In the genomic region with DNA sequence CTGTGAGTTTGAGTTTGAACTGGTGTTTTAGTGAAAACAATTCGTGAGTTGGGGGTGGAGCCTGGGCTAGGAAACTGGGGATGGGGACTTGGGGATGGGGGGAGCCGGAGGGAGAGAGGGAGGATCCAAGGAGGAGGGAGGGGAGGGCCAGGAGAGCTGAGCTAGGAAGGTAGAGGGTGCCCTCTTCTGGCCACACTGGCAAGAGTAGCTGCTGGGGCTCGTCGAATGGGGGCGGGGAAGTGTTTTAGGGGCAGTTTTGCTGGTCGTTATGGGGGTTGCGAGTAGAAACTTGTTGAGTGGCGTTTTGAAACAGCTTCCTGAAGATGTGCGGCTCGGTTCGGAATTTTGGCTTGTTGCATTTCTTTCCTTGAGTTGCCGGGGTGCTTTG, we compare ENCODE assay signal across 8 mouse cellular contexts. TPM values are rescaled to one million over a fixed set of nuclear protein-coding genes. Genes with fewer than 3 reads are reported as not detected.
A peak's percentile ranks its signal among the peaks of the same experiment; 100 is the strongest.
DNase-seq lines count a peak whose midpoint lies in the region; ATAC-seq lines count a peak whose summit lies in the region.

No protein-coding gene starts in this region.

- H3K4me3 ChIP-seq in embryonic facial prominence, embryonic 12.5 days = peak overlapping the region; percentile 51
- H3K4me3 ChIP-seq in limb, embryonic 13.5 days = peak overlapping the region; percentile 65
- H3K4me3 ChIP-seq in midbrain, embryonic 15.5 days = peak overlapping the region; percentile 72

- no peaks in the 10 kb centered on the region for H3K9me3 ChIP-seq in embryonic facial prominence, embryonic 12.5 days
- no peaks in the 10 kb centered on the region for H3K9me3 ChIP-seq in limb, embryonic 13.5 days
- no peaks in the 10 kb centered on the region for H3K9me3 ChIP-seq in midbrain, embryonic 15.5 days

- 0 out of 2 replicates have a peak, but pooled peaks cover 5% of the 10 kb centered on the region for H3K27me3 ChIP-seq in embryonic facial prominence, embryonic 12.5 days
- peaks cover 27% of the 10 kb centered on the region for H3K27me3 ChIP-seq in limb, embryonic 13.5 days
- peaks cover 4% of the 10 kb centered on the region; the same call in 1 of the 2 replicates for H3K27me3 ChIP-seq in midbrain, embryonic 15.5 days (replicated peaks)

- H3K27ac ChIP-seq in embryonic facial prominence, embryonic 12.5 days = no peak overlapping the region
- no peak overlapping the region for H3K27ac ChIP-seq in limb, embryonic 13.5 days
- no peak overlapping the region for H3K27ac ChIP-seq in midbrain, embryonic 15.5 days

- peaks cover 8% of the 10 kb centered on the region; the same call in 1 of the 2 replicates for H3K4me1 ChIP-seq in embryonic facial prominence, embryonic 12.5 days
- peaks cover 40% of the 10 kb centered on the region for H3K4me1 ChIP-seq in limb, embryonic 13.5 days
- H3K4me1 ChIP-seq in midbrain, embryonic 15.5 days = peaks cover 41% of the 10 kb centered on the region

- peak; percentile 31; the same call in 1 of the 2 replicates for ATAC-seq in embryonic facial prominence, embryonic 12.5 days (ENCODE audit: insufficient number of reproducible peaks, insufficient read depth, low FRiP score, low TSS enrichment)
- peak; percentile 77 for ATAC-seq in limb, embryonic 13.5 days (ENCODE audit: low FRiP score, low read depth)
- ATAC-seq in midbrain, embryonic 15.5 days (replicated peaks) = peak; percentile 61

- peak; percentile 9 for DNase-seq in ovary, adult 18-20 months (ENCODE audit: low spot score)
- no peak for DNase-seq in ovary, postnatal 10 days (ENCODE audit: low spot score)
- peak; percentile 24 for DNase-seq in heart, adult 8-10 months (ENCODE audit: low spot score)
- peak; percentile 52 to 78 for DNase-seq in kidney, adult 8-10 months
- DNase-seq in testis, postnatal 14 days (ENCODE audit: low spot score) = peak; percentile 43

- H3K36me3 ChIP-seq in embryonic facial prominence, embryonic 12.5 days = no peaks in the 10 kb centered on the region
- H3K36me3 ChIP-seq in limb, embryonic 13.5 days = no peaks in the 10 kb centered on the region
- H3K36me3 ChIP-seq in midbrain, embryonic 15.5 days (replicated peaks) = no peaks in the 10 kb centered on the region

- peak overlapping the region; percentile 64 for H3K9ac ChIP-seq in embryonic facial prominence, embryonic 12.5 days
- H3K9ac ChIP-seq in limb, embryonic 13.5 days = 0 out of 2 replicates have a peak overlapping the region, but pooled peaks have one; percentile 48
- peak overlapping the region; percentile 51; the same call in 1 of the 2 replicates for H3K9ac ChIP-seq in midbrain, embryonic 15.5 days

- under 1% methylated on average over 12 of the region's 12 CpGs for WGBS in embryonic facial prominence, embryonic 12.5 days
- 1% methylated on average over 12 of the region's 12 CpGs for WGBS in limb, embryonic 13.5 days
- 0% methylated on average over 12 of the region's 12 CpGs for WGBS in midbrain, embryonic 15.5 days

- peak overlapping the region; percentile 74 for H3K4me2 ChIP-seq in embryonic facial prominence, embryonic 12.5 days (replicated peaks)
- peak overlapping the region; percentile 94 for H3K4me2 ChIP-seq in limb, embryonic 13.5 days (replicated peaks)
- peak overlapping the region; percentile 82 for H3K4me2 ChIP-seq in midbrain, embryonic 15.5 days

RNA-seq across cellular contexts. Expression of gene Bdnf, which starts 20.3 kb away (rescaled TPM):
- polyA plus RNA-seq in embryonic facial prominence, embryonic 12.5 days (2016; fragmentation: Nextera tagmentation; extraction: Ambion mirVana) = 5.3 and 5.4 TPM in 2 replicates
- 1 to 10 TPM; 4.2 to 8.0 (median 6.2) TPM for total RNA-seq in heart, adult 8-10 months (2022)
- 3.2 and 3.4 TPM in 2 replicates for polyA plus RNA-seq in limb, embryonic 13.5 days (2015; fragmentation: Nextera tagmentation; extraction: Ambion mirVana)
- polyA plus RNA-seq in midbrain, embryonic 15.5 days (2015; fragmentation: Nextera tagmentation; extraction: Ambion mirVana) = 6.4 and 6.8 TPM in 2 replicates
